Mouse (Mus musculus): ENCODE results near the gene Lama1. TPM values are rescaled to one million over a fixed set of nuclear protein-coding genes. Genes with fewer than 3 reads are reported as not detected.

The Lama1 gene
- not detected for polyA plus RNA-seq (2012; fragmentation: generic; extraction: Trizol)
- long read RNA-seq, experiment 1, result 0 reads
- long read RNA-seq, experiment 2, result 0 reads

- Histone ChIP-seq H3K27me3 (ENCODE audit: control insufficient read depth, insufficient read depth, insufficient read length) (peaks cover 26% of the 10 kb centered on the region), H3K79me3 (ENCODE audit: low read depth) (no peaks in the 10 kb centered on the region), H3ac (ENCODE audit: control insufficient read depth, insufficient read length, low read depth) (no peak within 1 kb of the TSS), H3K79me2 (ENCODE audit: control insufficient read depth, insufficient read depth) (no peaks in the 10 kb centered on the region), H3K4me3 (ENCODE audit: insufficient read depth, poor library complexity, severe bottlenecking) (no peak within 1 kb of the TSS), H3K36me3 (ENCODE audit: control insufficient read depth, insufficient read depth) (no peaks in the 10 kb centered on the region)
- TF ChIP-seq CEBPB (IDR thresholded peaks at IDR 0.05; ENCODE audit: low read depth) (no peak), CTCF (IDR thresholded peaks at IDR 0.05; ENCODE audit: control insufficient read depth, insufficient read depth, insufficient read length) (peak; percentile 14)
Observed at GRCm38 (mm10) chr17:67696694-67697386, at the start of gene Lama1. TSS of gene Lama1 (plus strand) at chr17:67697259.

DNA sequence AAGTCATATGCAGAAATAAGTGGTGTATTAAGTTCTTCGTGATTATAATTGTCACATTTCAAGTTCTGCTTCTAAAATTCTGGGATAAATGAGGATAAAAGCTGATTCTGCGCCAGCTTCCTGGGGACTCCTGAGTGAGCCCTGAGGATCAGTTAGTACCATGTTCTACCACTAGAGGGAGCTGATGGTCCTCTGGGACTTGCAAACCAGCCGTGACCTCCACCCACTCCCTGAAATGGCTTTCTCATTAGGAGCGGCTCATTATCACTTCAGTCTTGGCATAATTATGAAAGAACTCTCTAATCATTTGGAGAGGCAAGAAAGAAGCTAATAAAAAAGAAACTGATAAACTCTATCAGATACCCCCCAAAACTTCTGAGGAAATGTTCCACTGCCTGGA lies 45.6 kb upstream of the Lama1 start:
- Histone ChIP-seq H3K4me3 (ENCODE audit: insufficient read depth, poor library complexity, severe bottlenecking) (no peak overlapping the region), H3ac (ENCODE audit: control insufficient read depth, insufficient read length, low read depth) (no peak overlapping the region), H3K79me2 (ENCODE audit: control insufficient read depth, insufficient read depth) (no peaks in the 10 kb centered on the region), H3K27me3 (ENCODE audit: control insufficient read depth, insufficient read depth, insufficient read length) (peaks cover 9% of the 10 kb centered on the region), H3K79me3 (ENCODE audit: low read depth) (no peaks in the 10 kb centered on the region), H3K36me3 (ENCODE audit: control insufficient read depth, insufficient read depth) (no peaks in the 10 kb centered on the region)
- no peak for TF ChIP-seq USF1 (IDR thresholded peaks at IDR 0.05; ENCODE audit: low read depth)
- TF ChIP-seq FOSL1 (IDR thresholded peaks at IDR 0.05; ENCODE audit: insufficient read depth, low read length, poor library complexity, severe bottlenecking), result no peak
- peak; percentile 34 for TF ChIP-seq CTCF (IDR thresholded peaks at IDR 0.05; ENCODE audit: control insufficient read depth, insufficient read depth, insufficient read length)
- TF ChIP-seq MAX (IDR thresholded peaks at IDR 0.05), result no peak
- no peak for TF ChIP-seq MYOG (IDR thresholded peaks at IDR 0.05; ENCODE audit: control insufficient read depth, extremely low read depth, insufficient read length)

- TF ChIP-seq MYOD1 (IDR thresholded peaks at IDR 0.05; ENCODE audit: control insufficient read depth, insufficient read length, low read depth), result no peak
- no peak for TF ChIP-seq USF1 (IDR thresholded peaks at IDR 0.05; ENCODE audit: low read depth)
- no peak for TF ChIP-seq CEBPB (IDR thresholded peaks at IDR 0.05; ENCODE audit: low read depth)
- no peak for TF ChIP-seq FOSL1 (IDR thresholded peaks at IDR 0.05; ENCODE audit: insufficient read depth, low read length, poor library complexity, severe bottlenecking)
- no peak for TF ChIP-seq MAX (IDR thresholded peaks at IDR 0.05)
- no peak for TF ChIP-seq MYOG (IDR thresholded peaks at IDR 0.05; ENCODE audit: control insufficient read depth, extremely low read depth, insufficient read length)
- TF ChIP-seq CTCF (IDR thresholded peaks at IDR 0.05; ENCODE audit: control insufficient read depth, insufficient read depth, insufficient read length), result no peak
- no peak overlapping the region for H3K4me3 ChIP-seq (ENCODE audit: insufficient read depth, poor library complexity, severe bottlenecking)
- no peaks in the 10 kb centered on the region for H3K27me3 ChIP-seq (ENCODE audit: control insufficient read depth, insufficient read depth, insufficient read length)
- H3K79me2 ChIP-seq (ENCODE audit: control insufficient read depth, insufficient read depth), result no peaks in the 10 kb centered on the region
- H3ac ChIP-seq (ENCODE audit: control insufficient read depth, insufficient read length, low read depth), result no peak overlapping the region
- H3K36me3 ChIP-seq (ENCODE audit: control insufficient read depth, insufficient read depth), result no peaks in the 10 kb centered on the region
- H3K79me3 ChIP-seq (ENCODE audit: low read depth), result no peaks in the 10 kb centered on the region
Observed at GRCm38 (mm10) chr17:67664299-67664698, 32.8 kb upstream of the Lama1 start.

DNA sequence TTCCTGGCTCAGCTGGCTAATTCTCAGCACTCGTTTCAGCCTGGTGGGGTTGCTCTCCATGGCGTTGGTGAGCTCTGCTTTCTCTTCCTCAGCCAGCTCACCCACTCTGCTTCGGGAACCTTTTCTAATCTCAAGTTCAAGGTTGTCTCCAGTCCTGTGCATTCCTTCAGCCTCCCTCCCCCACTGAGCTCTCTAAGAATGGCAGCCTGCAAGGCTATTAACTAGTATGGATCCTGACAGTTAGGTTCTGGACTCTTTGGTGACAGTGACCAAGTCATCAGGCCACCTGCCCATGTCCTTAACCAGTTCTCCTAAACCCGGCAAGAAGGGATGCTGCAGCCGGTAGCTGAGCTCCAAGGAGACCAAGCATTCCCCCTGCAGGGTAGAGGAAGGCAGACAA lies 30.1 kb upstream of the Lama1 start:
- H3K27me3 ChIP-seq (ENCODE audit: control insufficient read depth, insufficient read depth, insufficient read length), result no peaks in the 10 kb centered on the region
- no peaks in the 10 kb centered on the region for H3K79me3 ChIP-seq (ENCODE audit: low read depth)
- H3K79me2 ChIP-seq (ENCODE audit: control insufficient read depth, insufficient read depth), result no peaks in the 10 kb centered on the region
- no peak overlapping the region for H3K4me3 ChIP-seq (ENCODE audit: insufficient read depth, poor library complexity, severe bottlenecking)
- no peak overlapping the region for H3ac ChIP-seq (ENCODE audit: control insufficient read depth, insufficient read length, low read depth)
- no peaks in the 10 kb centered on the region for H3K36me3 ChIP-seq (ENCODE audit: control insufficient read depth, insufficient read depth)
- no peak for TF ChIP-seq CEBPB (IDR thresholded peaks at IDR 0.05; ENCODE audit: low read depth)
- TF ChIP-seq MYOD1 (IDR thresholded peaks at IDR 0.05; ENCODE audit: control insufficient read depth, insufficient read length, low read depth), result no peak

DNA sequence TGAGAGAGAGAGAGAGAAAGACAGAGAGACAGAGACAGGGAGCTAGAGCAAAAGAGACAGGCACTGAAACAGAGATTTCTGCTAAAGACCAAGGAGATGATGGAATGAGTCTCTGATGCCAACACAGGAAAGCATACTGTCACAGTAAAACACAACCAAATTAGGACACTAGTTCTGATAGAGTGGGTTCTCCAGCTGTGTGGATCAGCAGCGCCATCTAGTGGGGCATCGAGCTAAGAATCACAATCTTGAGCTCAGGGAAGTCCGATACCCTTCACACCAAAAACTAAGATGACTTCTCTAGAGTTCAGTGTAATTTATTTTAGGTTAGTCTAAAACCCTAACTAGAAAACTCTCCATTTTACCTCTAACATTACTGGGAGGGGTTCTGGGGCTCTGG lies 29.1 kb upstream of the Lama1 start:
- no peaks in the 10 kb centered on the region for H3K79me2 ChIP-seq (ENCODE audit: control insufficient read depth, insufficient read depth)
- H3K4me3 ChIP-seq (ENCODE audit: insufficient read depth, poor library complexity, severe bottlenecking), result no peak overlapping the region
- H3K27me3 ChIP-seq (ENCODE audit: control insufficient read depth, insufficient read depth, insufficient read length), result no peaks in the 10 kb centered on the region
- TF ChIP-seq MYOG (IDR thresholded peaks at IDR 0.05; ENCODE audit: control insufficient read depth, extremely low read depth, insufficient read length) (no peak), CTCF (IDR thresholded peaks at IDR 0.05; ENCODE audit: control insufficient read depth, insufficient read depth, insufficient read length) (peak; percentile 69)
- no peaks in the 10 kb centered on the region for H3K79me3 ChIP-seq (ENCODE audit: low read depth)
- H3ac ChIP-seq (ENCODE audit: control insufficient read depth, insufficient read length, low read depth), result no peak overlapping the region
- no peaks in the 10 kb centered on the region for H3K36me3 ChIP-seq (ENCODE audit: control insufficient read depth, insufficient read depth)

- H3K79me3 ChIP-seq (ENCODE audit: low read depth), result no peaks in the 10 kb centered on the region
- no peak overlapping the region for H3ac ChIP-seq (ENCODE audit: control insufficient read depth, insufficient read length, low read depth)
- no peaks in the 10 kb centered on the region for H3K27me3 ChIP-seq (ENCODE audit: control insufficient read depth, insufficient read depth, insufficient read length)
- TF ChIP-seq FOSL1 (IDR thresholded peaks at IDR 0.05; ENCODE audit: insufficient read depth, low read length, poor library complexity, severe bottlenecking) (no peak), MYOG (IDR thresholded peaks at IDR 0.05; ENCODE audit: control insufficient read depth, extremely low read depth, insufficient read length) (no peak), MYOD1 (IDR thresholded peaks at IDR 0.05; ENCODE audit: control insufficient read depth, insufficient read length, low read depth) (no peak), CEBPB (IDR thresholded peaks at IDR 0.05; ENCODE audit: low read depth) (no peak), CTCF (IDR thresholded peaks at IDR 0.05; ENCODE audit: control insufficient read depth, insufficient read depth, insufficient read length) (no peak), USF1 (IDR thresholded peaks at IDR 0.05; ENCODE audit: low read depth) (no peak), MAX (IDR thresholded peaks at IDR 0.05) (no peak)
- H3K4me3 ChIP-seq (ENCODE audit: insufficient read depth, poor library complexity, severe bottlenecking), result no peak overlapping the region
- no peaks in the 10 kb centered on the region for H3K36me3 ChIP-seq (ENCODE audit: control insufficient read depth, insufficient read depth)
- H3K79me2 ChIP-seq (ENCODE audit: control insufficient read depth, insufficient read depth), result no peaks in the 10 kb centered on the region
Observed at GRCm38 (mm10) chr17:67678576-67678975, 18.5 kb upstream of the Lama1 start.

Data from C2C12 (cell line).